Comparison of ENCODE assay signal across 14 mouse cellular contexts in the genomic region with DNA sequence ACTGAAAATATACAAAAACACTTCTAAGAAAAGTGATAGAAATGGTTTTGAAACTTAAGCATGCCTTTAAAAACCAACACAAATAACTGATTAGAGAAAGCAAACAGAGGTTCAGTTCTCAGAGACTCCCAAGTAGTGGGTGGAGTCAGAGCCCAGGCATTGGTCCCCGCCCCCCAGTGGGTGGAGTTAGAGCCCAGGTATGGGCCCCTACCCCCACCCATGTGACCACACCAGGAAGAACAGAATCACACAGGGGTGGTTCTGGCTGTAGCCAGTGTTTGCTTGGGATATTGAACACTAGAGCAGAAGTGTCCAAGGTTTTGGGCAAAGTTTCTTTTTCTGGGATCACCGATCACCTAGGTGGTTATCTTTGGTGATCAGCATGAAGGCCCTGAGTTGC.
DNase-seq lines count a peak whose midpoint lies in the region; ATAC-seq and TF ChIP-seq lines count a peak whose summit lies in the region.
"Had no signal": no experiment of that assay in that cellular context is flagged by ENCODE, and none has a peak within 500 bp of the region (broad histone marks: within the 10 kb centered on the region; RNA-seq: fewer than 3 reads in every experiment).

No protein-coding gene starts in this region.

- no peak overlapping the region for H3K4me3 ChIP-seq in layer of hippocampus, adult 2 months
- no peak overlapping the region for H3K4me3 ChIP-seq in heart, embryonic 11.5 days (ENCODE audit: low read depth, low read length)
- H3K4me3 ChIP-seq: embryonic facial prominence, embryonic 12.5 days; heart, embryonic 15.5 days; hindbrain, embryonic 12.5 days; liver, embryonic 13.5 days had no signal

- no peaks in the 10 kb centered on the region for H3K36me3 ChIP-seq in heart, embryonic 11.5 days (ENCODE audit: control insufficient read depth, insufficient read depth, low read length)
- H3K36me3 ChIP-seq: embryonic facial prominence, embryonic 12.5 days; heart, embryonic 15.5 days; hindbrain, embryonic 12.5 days; liver, embryonic 13.5 days had no signal

- H3K9ac ChIP-seq in heart, embryonic 11.5 days (ENCODE audit: low read depth, low read length), result no peak overlapping the region
- H3K9ac ChIP-seq: embryonic facial prominence, embryonic 12.5 days; heart, embryonic 15.5 days; hindbrain, embryonic 12.5 days; liver, embryonic 13.5 days had no signal

- no peak for ATAC-seq in heart, embryonic 11.5 days (replicated peaks; ENCODE audit: insufficient number of reproducible peaks, low FRiP score, low TSS enrichment)

- 79% methylated on average over 2 of the region's 2 CpGs for WGBS in heart, embryonic 11.5 days (ENCODE audit: insufficient replicate concordance)

- H3K9me3 ChIP-seq in heart, embryonic 11.5 days (replicated peaks; ENCODE audit: control insufficient read depth, low read length), result no peaks in the 10 kb centered on the region
- H3K9me3 ChIP-seq: embryonic facial prominence, embryonic 12.5 days; heart, embryonic 15.5 days; hindbrain, embryonic 12.5 days; liver, embryonic 13.5 days had no signal

- no peak overlapping the region for H3K4me2 ChIP-seq in heart, embryonic 11.5 days
- H3K4me2 ChIP-seq: embryonic facial prominence, embryonic 12.5 days; heart, embryonic 15.5 days; hindbrain, embryonic 12.5 days; liver, embryonic 13.5 days had no signal

- no peak for TF ChIP-seq CTCF in layer of hippocampus, adult 2 months (conservative IDR thresholded peaks at IDR 0.05)

- H3K27me3 ChIP-seq in heart, embryonic 11.5 days (ENCODE audit: control insufficient read depth, insufficient read depth, low read length), result no peaks in the 10 kb centered on the region
- H3K27me3 ChIP-seq: embryonic facial prominence, embryonic 12.5 days; heart, embryonic 15.5 days; hindbrain, embryonic 12.5 days; liver, embryonic 13.5 days had no signal

- 0 out of 2 replicates have a peak, but pooled peaks cover 2% of the 10 kb centered on the region for H3K4me1 ChIP-seq in heart, embryonic 11.5 days (ENCODE audit: control insufficient read depth, insufficient read depth, low read length)

- DNase-seq in layer of hippocampus, adult 2 months (ENCODE audit: low spot score in 2 of 2), result no peak
- no peak for DNase-seq in layer of hippocampus, adult 11-12 months (ENCODE audit: low spot score)
- peak; percentile 59 to 63 for DNase-seq in urinary bladder, adult 18-20 months (ENCODE audit: low spot score in 2 of 2)
- DNase-seq in urinary bladder, postnatal 10 days (ENCODE audit: low spot score), result no peak
- peak; percentile 41 for DNase-seq in lung, postnatal 10 days
- DNase-seq in urinary bladder, postnatal 36 days (ENCODE audit: low spot score in 2 of 2), result peak; percentile 38 to 41
- no peak for DNase-seq in frontal cortex, postnatal 10 days (ENCODE audit: low spot score in 2 of 2)
- DNase-seq: cerebellum, adult 11-12 months; kidney, adult 2 months; liver, embryonic 13.5 days had no signal

- H3K27ac ChIP-seq in layer of hippocampus, adult 2 months, result peak overlapping the region; percentile 67; the same call in 1 of the 2 replicates
- no peak overlapping the region for H3K27ac ChIP-seq in heart, embryonic 11.5 days (ENCODE audit: low read depth, low read length)
- H3K27ac ChIP-seq: embryonic facial prominence, embryonic 12.5 days; heart, embryonic 15.5 days; hindbrain, embryonic 12.5 days; liver, embryonic 13.5 days had no signal

Comparison
In these comparisons a context has a peak if more than half of its experiments do, and no peak if none do; other contexts are left out.
1. DNase-seq: peak in urinary bladder, adult 18-20 months (2 of 2), lung, postnatal 10 days (single experiment) and urinary bladder, postnatal 36 days (2 of 2); none in layer of hippocampus, adult 2 months (0 of 2), layer of hippocampus, adult 11-12 months (single experiment), urinary bladder, postnatal 10 days (single experiment) and frontal cortex, postnatal 10 days (0 of 2).